Mouse (Mus musculus) forebrain, embryonic 10.5 days (tissue): ENCODE measurements around the gene Slc34a2. TPM values are rescaled to one million over a fixed set of nuclear protein-coding genes. Genes with fewer than 3 reads are reported as not detected.

ENCODE experiments used
- DNase-seq: peaks from one replicate; pipeline ENCODE4 v3.0.0-alpha.2; 2017; ENCODE audit warnings: low spot score; ENCODE audit errors: extremely low spot score
- H3K27ac ChIP-seq: fragments of 300-500 bp; sonication (generic); 2 replicates; pipeline ENCODE4 v1.5.1; 2016; ENCODE audit warnings: mild to moderate bottlenecking
- H3K27me3 ChIP-seq: fragments of 300-500 bp; sonication (generic); 2 replicates; pipeline ENCODE4 v1.6.1; 2016; ENCODE audit warnings: mild to moderate bottlenecking; ENCODE audit not compliant: poor library complexity, severe bottlenecking
- H3K36me3 ChIP-seq: fragments of 300-500 bp; sonication (generic); replicated peaks from 2 replicates; pipeline ENCODE4 v1.6.1; 2016; ENCODE audit warnings: mild to moderate bottlenecking, moderate library complexity
- H3K4me1 ChIP-seq: fragments of 300-500 bp; sonication (generic); 2 replicates; pipeline ENCODE4 v1.6.1; 2016
- H3K4me3 ChIP-seq: fragments of 300-500 bp; sonication (generic); 2 replicates; pipeline ENCODE4 v1.5.1; 2016; ENCODE audit warnings: mild to moderate bottlenecking, moderate library complexity
- H3K9me3 ChIP-seq: fragments of 300-500 bp; sonication (generic); 2 replicates; pipeline ENCODE4 v1.6.1; 2016; ENCODE audit warnings: mild to moderate bottlenecking, moderate library complexity
- WGBS: fragments of 180-500 bp; shearing (Covaris S2); methylation state at CpG from one replicate; pipeline ENCODE4 v1.1.7; 2016; 5-methylcytosine and 5-hydroxymethylcytosine counted together
- polyA plus RNA-seq: library from polyadenylated mRNA; unstranded; fragments of >200 nt; fragmentation: Nextera tagmentation; extraction: Ambion mirVana; gene quantifications from 2 replicates; pipeline ENCODE4 v1.2.1, GENCODE M21; 2016

Slc34a2 gene
- polyA plus RNA-seq, 1 experiment from 2014 or later = not detected

DNA sequence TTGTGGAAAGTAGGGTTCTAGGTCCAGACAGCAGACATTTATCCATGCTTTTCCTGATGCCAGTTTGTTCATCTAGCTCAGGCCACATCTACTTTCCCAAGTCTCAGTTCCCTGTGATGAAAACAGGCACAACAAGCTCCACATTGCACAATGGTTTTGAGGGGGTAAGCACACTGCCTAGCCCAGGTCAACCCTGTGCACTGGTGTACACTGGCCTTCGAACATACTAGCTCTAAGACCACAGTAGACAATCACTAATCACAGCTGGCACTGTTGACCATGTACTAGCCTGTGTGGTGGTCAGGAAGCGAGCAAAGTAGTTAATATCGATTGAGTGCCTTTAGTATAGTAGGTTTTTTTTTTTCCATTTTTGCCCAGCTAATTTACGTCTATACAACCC lies 34.4 kb upstream of the Slc34a2 start:
- no peak for DNase-seq
- no peaks in the 10 kb centered on the region for H3K36me3 ChIP-seq
- no peaks in the 10 kb centered on the region; the same call in 1 of the 2 replicates for H3K27me3 ChIP-seq
- peaks cover 6% of the 10 kb centered on the region; the same call in 1 of the 2 replicates for H3K9me3 ChIP-seq
- no peaks in the 10 kb centered on the region for H3K4me1 ChIP-seq
- H3K27ac ChIP-seq = no peak overlapping the region
- H3K4me3 ChIP-seq = no peak overlapping the region
- WGBS = 89% methylated on average over 4 of the region's 4 CpGs

DNA sequence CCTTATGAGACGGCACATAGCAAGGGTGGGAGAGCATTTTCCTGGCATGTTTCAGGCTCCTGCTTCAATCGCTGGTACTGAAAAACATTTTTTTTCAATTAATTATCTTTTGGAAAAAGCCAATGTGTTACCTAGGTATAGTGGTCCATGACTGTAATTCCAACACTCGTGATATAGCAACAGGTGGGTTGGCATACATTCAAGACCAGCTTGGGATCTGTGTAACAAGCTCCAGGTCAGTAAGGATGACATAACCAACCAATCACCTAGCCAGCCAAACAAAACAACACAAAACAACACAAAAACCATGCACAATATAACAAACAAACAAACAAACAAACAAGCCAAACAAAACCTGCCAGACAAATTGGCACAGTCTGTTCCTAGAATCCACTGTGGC lies 33.9 kb upstream of the Slc34a2 start:
- Histone ChIP-seq H3K27ac (no peak overlapping the region), H3K36me3 (no peaks in the 10 kb centered on the region), H3K9me3 (peaks cover 6% of the 10 kb centered on the region; the same call in 1 of the 2 replicates), H3K4me3 (no peak overlapping the region), H3K4me1 (no peaks in the 10 kb centered on the region), H3K27me3 (no peaks in the 10 kb centered on the region)
- no peak for DNase-seq
- 84% methylated on average over 3 of the region's 3 CpGs for WGBS

GRCm38 (mm10) chr5:53009027-53009769 lies 28.7 kb upstream of the Slc34a2 start:
- no peaks in the 10 kb centered on the region for H3K36me3 ChIP-seq
- no peaks in the 10 kb centered on the region for H3K27me3 ChIP-seq
- WGBS = 87% methylated on average over 8 of the region's 8 CpGs
- H3K4me1 ChIP-seq = no peaks in the 10 kb centered on the region
- peaks cover 6% of the 10 kb centered on the region; the same call in 1 of the 2 replicates for H3K9me3 ChIP-seq
- no peak overlapping the region for H3K27ac ChIP-seq
- no peak overlapping the region for H3K4me3 ChIP-seq
- DNase-seq = no peak

- peaks cover 6% of the 10 kb centered on the region; the same call in 1 of the 2 replicates for H3K9me3 ChIP-seq
- WGBS = 87% methylated on average over 4 of the region's 4 CpGs
- H3K4me1 ChIP-seq = no peaks in the 10 kb centered on the region
- no peak for DNase-seq
- H3K27ac ChIP-seq = no peak overlapping the region
- no peaks in the 10 kb centered on the region for H3K27me3 ChIP-seq
- no peak overlapping the region for H3K4me3 ChIP-seq
- no peaks in the 10 kb centered on the region for H3K36me3 ChIP-seq
Measured at GRCm38 (mm10) chr5:53009770-53010133, 28.1 kb upstream of the Slc34a2 start.

GRCm38 (mm10) chr5:53011327-53011726 lies 26.6 kb upstream of the Slc34a2 start:
- Histone ChIP-seq H3K27me3 (no peaks in the 10 kb centered on the region), H3K36me3 (no peaks in the 10 kb centered on the region), H3K4me3 (no peak overlapping the region), H3K27ac (no peak overlapping the region), H3K4me1 (no peaks in the 10 kb centered on the region), H3K9me3 (no peaks in the 10 kb centered on the region)
- 69% methylated on average over 3 of the region's 3 CpGs for WGBS
- DNase-seq = no peak

GRCm38 (mm10) chr5:53016606-53017005 lies 21.3 kb upstream of the Slc34a2 start:
- no peaks in the 10 kb centered on the region for H3K9me3 ChIP-seq
- H3K4me3 ChIP-seq = no peak overlapping the region
- H3K4me1 ChIP-seq = no peaks in the 10 kb centered on the region
- DNase-seq = no peak
- no peaks in the 10 kb centered on the region for H3K27me3 ChIP-seq
- H3K27ac ChIP-seq = no peak overlapping the region
- no peaks in the 10 kb centered on the region for H3K36me3 ChIP-seq
- WGBS = 87% methylated on average over 5 of the region's 5 CpGs

DNA sequence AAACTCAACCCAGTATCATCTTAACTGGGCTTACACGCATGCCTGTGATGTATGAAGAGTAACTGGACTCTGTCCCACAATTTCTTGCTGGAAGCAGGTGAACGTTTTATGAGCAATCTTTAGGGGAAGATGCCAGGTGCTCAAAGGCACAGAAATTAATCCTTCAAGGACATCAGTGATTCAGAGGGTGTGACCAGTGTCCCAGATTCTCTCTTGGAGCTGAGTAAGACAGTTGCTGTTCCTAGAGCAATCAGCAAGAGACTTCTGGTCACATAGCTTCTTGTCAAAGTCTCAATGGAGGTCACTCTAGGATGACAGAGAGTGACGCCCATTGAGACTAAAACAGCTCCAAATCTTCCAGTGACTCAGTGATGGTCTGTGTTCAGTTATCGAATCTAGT lies 19.6 kb upstream of the Slc34a2 start:
- Histone ChIP-seq H3K27ac (no peak overlapping the region), H3K4me3 (no peak overlapping the region), H3K36me3 (no peaks in the 10 kb centered on the region), H3K9me3 (no peaks in the 10 kb centered on the region), H3K27me3 (no peaks in the 10 kb centered on the region), H3K4me1 (peaks cover 3% of the 10 kb centered on the region)
- 88% methylated on average over 4 of the region's 4 CpGs for WGBS
- DNase-seq = no peak

DNA sequence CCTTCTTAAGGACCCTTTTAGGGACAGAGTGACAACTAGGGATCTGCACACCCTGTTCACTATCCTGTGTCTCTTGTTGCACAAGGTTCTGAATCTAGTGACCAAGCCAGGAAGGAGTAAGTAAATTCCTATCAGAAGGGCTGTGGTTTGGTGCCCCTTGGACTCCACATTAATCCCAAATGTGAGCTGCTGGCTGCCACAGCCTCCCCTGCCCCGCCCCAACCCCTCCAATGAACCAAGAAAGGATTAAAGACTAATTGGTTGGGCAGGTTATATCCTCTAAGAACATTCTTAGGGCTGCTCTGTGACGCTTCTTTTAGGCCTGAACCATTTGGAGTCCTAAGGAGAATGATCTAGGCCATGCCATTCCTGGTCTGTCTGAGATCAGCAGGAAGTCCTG lies 14.4 kb upstream of the Slc34a2 start:
- 26% methylated on average over 2 of the region's 2 CpGs for WGBS
- Histone ChIP-seq H3K4me3 (no peak overlapping the region), H3K9me3 (no peaks in the 10 kb centered on the region), H3K27me3 (no peaks in the 10 kb centered on the region), H3K4me1 (peaks cover 12% of the 10 kb centered on the region), H3K36me3 (no peaks in the 10 kb centered on the region), H3K27ac (no peak overlapping the region)
- no peak for DNase-seq

DNA sequence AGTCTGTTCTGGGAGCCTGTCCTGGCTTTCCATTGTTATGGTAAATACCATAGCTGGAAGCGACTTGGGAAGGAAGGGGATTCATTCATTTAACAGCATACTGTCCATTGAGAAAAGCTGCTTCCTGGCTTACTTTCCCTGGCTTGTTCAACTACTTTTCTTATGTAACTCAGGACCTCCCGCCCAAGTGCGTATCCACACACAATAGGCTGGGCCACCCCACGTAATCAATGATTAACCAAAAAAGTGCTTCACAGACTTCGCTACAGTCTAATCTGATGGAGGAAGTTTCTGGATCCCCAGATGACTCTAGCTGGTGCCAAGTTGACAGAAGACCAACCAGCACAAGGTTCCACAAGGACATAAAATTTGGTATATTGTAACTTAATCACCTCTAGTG lies 14.0 kb upstream of the Slc34a2 start:
- no peaks in the 10 kb centered on the region for H3K36me3 ChIP-seq
- no peaks in the 10 kb centered on the region for H3K9me3 ChIP-seq
- H3K4me1 ChIP-seq = peaks cover 12% of the 10 kb centered on the region
- 41% methylated on average over 5 of the region's 5 CpGs for WGBS
- no peak overlapping the region for H3K27ac ChIP-seq
- no peak for DNase-seq
- no peak overlapping the region for H3K4me3 ChIP-seq
- H3K27me3 ChIP-seq = no peaks in the 10 kb centered on the region

- Histone ChIP-seq H3K36me3 (no peaks in the 10 kb centered on the region), H3K27me3 (no peaks in the 10 kb centered on the region), H3K27ac (no peak overlapping the region), H3K9me3 (no peaks in the 10 kb centered on the region), H3K4me1 (peaks cover 12% of the 10 kb centered on the region), H3K4me3 (no peak overlapping the region)
- WGBS = 91% methylated on average over 8 of the region's 8 CpGs
- DNase-seq = no peak
Measured at GRCm38 (mm10) chr5:53025276-53025973, 12.5 kb upstream of the Slc34a2 start.

DNA sequence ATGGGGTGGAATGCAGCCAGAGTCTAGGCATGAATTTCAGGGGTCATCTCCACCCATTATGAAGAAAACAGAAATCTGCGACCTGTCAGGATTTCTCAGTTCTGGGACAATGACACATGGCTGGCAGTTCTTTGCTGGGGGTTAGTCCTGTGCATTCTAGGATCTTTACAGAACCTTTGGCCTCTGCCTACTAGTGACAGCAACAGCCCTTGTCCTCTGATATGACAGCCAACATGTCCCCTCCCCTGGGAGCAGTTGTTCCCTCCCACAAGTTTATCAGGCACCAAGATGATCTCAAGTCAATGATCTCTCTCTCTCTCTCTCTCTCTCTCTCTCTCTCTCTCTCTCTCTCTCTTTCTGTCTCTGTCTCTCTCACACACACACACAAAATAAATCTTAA lies 6.5 kb upstream of the Slc34a2 start:
- Histone ChIP-seq H3K27ac (no peak overlapping the region), H3K27me3 (no peaks in the 10 kb centered on the region), H3K9me3 (no peaks in the 10 kb centered on the region), H3K4me1 (no peaks in the 10 kb centered on the region), H3K4me3 (no peak overlapping the region), H3K36me3 (no peaks in the 10 kb centered on the region)
- DNase-seq = no peak
- WGBS = 88% methylated on average over 1 of the region's 1 CpGs

DNA sequence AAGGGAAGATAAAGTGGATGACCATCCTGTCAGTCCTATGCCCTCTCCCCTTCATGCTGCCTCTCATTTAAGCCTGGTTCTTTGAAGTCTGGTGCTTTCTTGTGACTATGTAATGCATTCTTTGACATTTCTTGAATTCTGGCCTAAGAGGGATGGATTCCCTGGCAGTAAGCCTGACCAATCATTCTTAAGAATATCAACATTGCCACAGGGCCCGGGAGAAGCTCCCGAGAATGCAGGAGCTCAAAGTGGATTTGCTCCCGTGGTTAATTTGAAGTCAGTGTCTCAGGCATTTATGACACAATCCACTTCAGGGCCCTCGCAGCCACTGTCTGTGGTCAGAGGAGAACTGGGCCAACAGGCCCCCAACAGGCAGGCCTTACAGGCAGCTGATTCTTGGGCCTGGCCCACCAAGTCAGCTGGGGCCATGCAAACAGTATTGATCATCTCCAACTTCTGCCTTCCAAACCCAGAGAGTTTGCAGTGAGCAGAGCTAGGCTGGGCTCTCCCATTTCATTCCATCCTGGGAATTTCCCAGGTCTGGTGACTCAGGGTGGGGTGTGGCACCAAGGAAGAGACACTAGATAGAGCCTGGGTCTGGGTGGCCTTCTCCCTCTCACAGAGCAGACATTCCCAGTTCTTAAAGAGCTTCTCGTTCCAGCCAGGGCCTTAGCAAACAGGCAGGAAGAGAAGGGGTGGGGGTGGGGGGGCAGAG lies 4.3 kb downstream of the Slc34a2 start:
- no peaks in the 10 kb centered on the region for H3K4me1 ChIP-seq
- no peak overlapping the region for H3K4me3 ChIP-seq
- no peak for DNase-seq
- H3K36me3 ChIP-seq = no peaks in the 10 kb centered on the region
- no peaks in the 10 kb centered on the region for H3K27me3 ChIP-seq
- WGBS = 76% methylated on average over 5 of the region's 5 CpGs
- no peaks in the 10 kb centered on the region for H3K9me3 ChIP-seq
- H3K27ac ChIP-seq = no peak overlapping the region
